Mouse (Mus musculus) E14TG2a.4 (cell line): ENCODE measurements around the gene Pi4kb.

Experiments used
- CTCF ChIP-seq: conservative IDR thresholded peaks from 2 replicates; pipeline ENCODE4 v1.5.1; 2014; ENCODE audit warnings: low read length
- NANOG ChIP-seq: IDR thresholded peaks from 2 replicates; pipeline ENCODE4 v1.6.1; 2014; ENCODE audit warnings: borderline replicate concordance, low read length, mixed read lengths
- POU5F1 ChIP-seq: IDR thresholded peaks from 2 replicates; pipeline ENCODE4 v1.6.1; 2014; ENCODE audit warnings: low read length, borderline replicate concordance

- TF ChIP-seq NANOG (no peak), CTCF (no peak), POU5F1 (no peak)
Measured at GRCm38 (mm10) chr3:94987578-94987977, 13.0 kb downstream of the Pi4kb start.
